Mouse (Mus musculus): ENCODE data around the gene Plxna1. TPM values are rescaled to one million over a fixed set of nuclear protein-coding genes. Genes with fewer than 3 reads are reported as not detected.

The Plxna1 gene
- 10 to 100 TPM; 42.3 to 44.4 TPM for total RNA-seq (2023)

DNA sequence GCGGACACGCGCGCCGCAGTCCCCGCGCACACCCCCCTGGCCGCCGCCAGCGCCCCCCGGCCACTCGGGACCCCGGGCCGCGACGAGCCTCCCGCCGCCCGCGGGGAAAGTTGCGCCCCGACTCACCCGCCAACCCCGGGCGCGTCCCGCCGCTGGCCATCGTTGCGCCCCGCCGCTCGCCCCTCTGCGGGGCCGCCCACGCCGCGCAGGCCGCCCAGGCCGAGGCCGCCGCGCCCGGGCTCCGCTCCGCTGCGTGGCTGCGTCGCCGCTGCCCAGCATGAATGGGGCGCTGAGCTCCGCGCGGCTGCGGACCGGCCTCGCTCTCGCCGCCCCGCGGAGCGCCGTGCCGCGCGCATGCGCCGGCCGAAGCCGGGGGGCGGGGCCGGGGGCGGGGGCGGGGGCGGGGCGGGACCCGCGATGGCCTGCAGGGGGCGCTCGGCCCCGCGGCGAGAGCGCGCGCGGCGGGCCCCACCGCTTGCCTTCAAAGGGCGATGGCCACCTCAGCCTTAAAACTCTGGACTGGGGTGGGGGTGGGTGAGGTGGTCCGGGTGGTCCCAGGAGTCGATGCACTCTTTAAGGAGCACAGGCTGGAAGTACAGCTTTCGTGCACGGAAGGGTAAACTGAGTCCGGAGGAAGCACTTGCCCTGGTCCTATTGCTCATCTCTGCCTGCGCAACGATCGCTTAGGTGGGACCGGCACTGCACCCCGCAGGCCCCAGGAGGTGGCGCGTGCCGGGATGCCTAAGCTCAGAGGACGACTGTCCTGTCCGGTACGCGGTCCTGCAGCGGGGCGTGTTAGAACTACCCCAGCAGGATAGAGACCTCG lies at the start of gene Plxna1:
Plxna1 (minus strand) TSS at position 340 of the 826 bp plus-strand sequence.

Other genes with a start within 250 kb of the Plxna1 start
- 1 to 10 TPM; 2.0 to 2.9 TPM for gene Chchd6, start 233.0 kb upstream of the Plxna1 start, total RNA-seq (2023)

Measured in monocyte, adult 59 days (primary cell).